Mouse (Mus musculus): ENCODE data around the gene Dync2h1. TPM values are rescaled to one million over a fixed set of nuclear protein-coding genes. Genes with fewer than 3 reads are reported as not detected.

The Dync2h1 gene
- polyA plus RNA-seq, 1 experiment from 2014 or later: 6.3 TPM

GRCm38 (mm10) chr9:7173756-7174155 lies 10.5 kb downstream of the Dync2h1 start:
- no peaks in the 10 kb centered on the region for H3K27me3 ChIP-seq (ENCODE audit: control insufficient read depth, insufficient read depth, low read length)
- ATAC-seq (ENCODE audit: insufficient number of reproducible peaks, insufficient read depth, low FRiP score, low read depth): no peak
- WGBS: 84% methylated on average over 1 of the region's 1 CpGs
- no peak overlapping the region for H3K9ac ChIP-seq (ENCODE audit: low read length)
- H3K27ac ChIP-seq (replicated peaks in 1 of 2; ENCODE audit: control insufficient read depth in 1 of 2, insufficient read depth in 1 of 2, low read depth in 2 of 2, low read length in 2 of 2): no peak overlapping the region
- no peaks in the 10 kb centered on the region for H3K9me3 ChIP-seq (ENCODE audit: control insufficient read depth, low read length)
- H3K4me2 ChIP-seq (ENCODE audit: low read length): no peak overlapping the region
- peaks cover 14% of the 10 kb centered on the region; the same call in 1 of the 2 replicates for H3K36me3 ChIP-seq (ENCODE audit: control insufficient read depth, insufficient read depth, low read length)
- H3K4me1 ChIP-seq (ENCODE audit: control insufficient read depth in 2 of 2, insufficient read depth in 2 of 2, low read length in 2 of 2): peaks cover 2 to 3% of the 10 kb centered on the region in 2 experiments; a peak in 1 of 4 replicates
- H3K4me3 ChIP-seq (ENCODE audit: control insufficient read depth in 1 of 2, insufficient read depth in 1 of 2, low read depth in 1 of 2, low read length in 2 of 2): no peak overlapping the region

DNA sequence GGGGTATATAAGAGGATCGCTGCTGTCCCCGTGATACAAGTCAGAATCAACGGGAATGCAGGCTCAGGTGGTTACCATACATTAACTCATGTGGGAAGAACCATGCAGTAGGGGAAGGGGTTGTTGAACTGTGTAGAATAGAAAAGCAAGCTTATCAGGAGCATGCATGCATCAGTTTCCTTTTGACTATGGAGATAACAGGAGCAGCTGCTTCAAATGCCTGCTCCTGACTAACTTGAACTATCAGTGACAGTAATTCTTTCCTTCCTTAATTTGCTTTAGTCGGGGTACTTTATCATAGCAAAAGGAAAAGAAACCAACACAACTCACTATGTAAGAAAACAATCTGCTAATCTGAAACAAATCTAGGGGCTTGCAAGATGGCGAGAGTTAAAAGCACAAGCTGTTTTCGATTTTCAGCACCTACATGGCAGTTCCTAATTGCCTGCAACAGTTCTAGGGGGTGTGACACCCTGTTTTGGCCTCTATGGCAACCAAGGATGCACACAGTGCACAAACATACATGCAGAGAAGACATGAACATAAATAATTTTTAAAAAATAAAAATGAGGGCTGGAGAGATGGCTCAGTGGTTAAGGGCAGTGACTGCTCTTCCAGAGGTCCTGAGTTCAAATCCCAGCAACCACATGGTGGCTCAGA lies 16.8 kb downstream of the Dync2h1 start:
- Histone ChIP-seq H3K4me3 (ENCODE audit: control insufficient read depth in 1 of 2, insufficient read depth in 1 of 2, low read depth in 1 of 2, low read length in 2 of 2) (no peak overlapping the region), H3K27me3 (ENCODE audit: control insufficient read depth, insufficient read depth, low read length) (no peaks in the 10 kb centered on the region), H3K36me3 (ENCODE audit: control insufficient read depth, insufficient read depth, low read length) (peaks cover 23% of the 10 kb centered on the region), H3K4me1 (ENCODE audit: control insufficient read depth in 2 of 2, insufficient read depth in 2 of 2, low read length in 2 of 2) (no peaks in the 10 kb centered on the region), H3K4me2 (ENCODE audit: low read length) (no peak overlapping the region), H3K27ac (replicated peaks in 1 of 2; ENCODE audit: control insufficient read depth in 1 of 2, insufficient read depth in 1 of 2, low read depth in 2 of 2, low read length in 2 of 2) (no peak overlapping the region), H3K9ac (ENCODE audit: low read length) (no peak overlapping the region), H3K9me3 (ENCODE audit: control insufficient read depth, low read length) (no peaks in the 10 kb centered on the region)
- no peak for ATAC-seq (ENCODE audit: insufficient number of reproducible peaks, insufficient read depth, low FRiP score, low read depth)
- WGBS: 63% methylated on average over 6 of the region's 6 CpGs

- 93% methylated on average over 5 of the region's 5 CpGs for WGBS
- ATAC-seq (ENCODE audit: insufficient number of reproducible peaks, insufficient read depth, low FRiP score, low read depth): no peak
- Histone ChIP-seq H3K27ac (replicated peaks in 1 of 2; ENCODE audit: control insufficient read depth in 1 of 2, insufficient read depth in 1 of 2, low read depth in 2 of 2, low read length in 2 of 2) (no peak overlapping the region), H3K36me3 (ENCODE audit: control insufficient read depth, insufficient read depth, low read length) (peaks cover 45% of the 10 kb centered on the region), H3K9ac (ENCODE audit: low read length) (no peak overlapping the region), H3K27me3 (ENCODE audit: control insufficient read depth, insufficient read depth, low read length) (no peaks in the 10 kb centered on the region), H3K4me2 (ENCODE audit: low read length) (no peak overlapping the region), H3K9me3 (ENCODE audit: control insufficient read depth, low read length) (no peaks in the 10 kb centered on the region), H3K4me1 (ENCODE audit: control insufficient read depth in 2 of 2, insufficient read depth in 2 of 2, low read length in 2 of 2) (no peaks in the 10 kb centered on the region), H3K4me3 (ENCODE audit: control insufficient read depth in 1 of 2, insufficient read depth in 1 of 2, low read depth in 1 of 2, low read length in 2 of 2) (no peak overlapping the region)
Observed at GRCm38 (mm10) chr9:7160688-7161087, 23.6 kb downstream of the Dync2h1 start.

DNA sequence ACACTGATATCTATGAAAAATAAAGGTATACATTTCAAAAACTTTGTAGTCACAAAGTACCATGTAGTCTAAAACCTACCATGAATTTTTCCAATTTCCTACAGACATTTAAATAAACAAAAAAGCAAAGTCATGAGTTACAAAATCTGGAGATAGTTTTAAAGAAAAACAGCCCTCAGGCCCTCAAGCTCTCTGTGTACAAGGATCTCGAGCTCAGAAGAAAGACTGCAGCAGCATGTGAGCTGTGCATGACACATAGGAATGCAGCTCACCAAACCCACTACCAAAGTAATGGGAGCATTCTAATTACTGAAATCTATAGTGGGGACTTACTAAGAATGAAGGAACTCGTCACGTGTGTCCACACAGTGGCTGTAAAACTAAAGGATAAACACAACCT lies 24.5 kb downstream of the Dync2h1 start:
- H3K4me1 ChIP-seq (ENCODE audit: control insufficient read depth in 2 of 2, insufficient read depth in 2 of 2, low read length in 2 of 2): no peaks in the 10 kb centered on the region
- H3K27ac ChIP-seq (replicated peaks in 1 of 2; ENCODE audit: control insufficient read depth in 1 of 2, insufficient read depth in 1 of 2, low read depth in 2 of 2, low read length in 2 of 2): no peak overlapping the region
- no peak overlapping the region for H3K4me2 ChIP-seq (ENCODE audit: low read length)
- no peaks in the 10 kb centered on the region for H3K27me3 ChIP-seq (ENCODE audit: control insufficient read depth, insufficient read depth, low read length)
- no peak overlapping the region for H3K4me3 ChIP-seq (ENCODE audit: control insufficient read depth in 1 of 2, insufficient read depth in 1 of 2, low read depth in 1 of 2, low read length in 2 of 2)
- H3K9me3 ChIP-seq (ENCODE audit: control insufficient read depth, low read length): no peaks in the 10 kb centered on the region
- 73% methylated on average over 3 of the region's 3 CpGs for WGBS
- ATAC-seq (ENCODE audit: insufficient number of reproducible peaks, insufficient read depth, low FRiP score, low read depth): no peak
- H3K36me3 ChIP-seq (ENCODE audit: control insufficient read depth, insufficient read depth, low read length): peaks cover 47% of the 10 kb centered on the region
- no peak overlapping the region for H3K9ac ChIP-seq (ENCODE audit: low read length)

- H3K4me3 ChIP-seq (ENCODE audit: control insufficient read depth in 1 of 2, insufficient read depth in 1 of 2, low read depth in 1 of 2, low read length in 2 of 2): no peak overlapping the region
- ATAC-seq (ENCODE audit: insufficient number of reproducible peaks, insufficient read depth, low FRiP score, low read depth): no peak
- H3K9ac ChIP-seq (ENCODE audit: low read length): no peak overlapping the region
- H3K36me3 ChIP-seq (ENCODE audit: control insufficient read depth, insufficient read depth, low read length): peaks cover 48% of the 10 kb centered on the region
- H3K4me2 ChIP-seq (ENCODE audit: low read length): no peak overlapping the region
- H3K27me3 ChIP-seq (ENCODE audit: control insufficient read depth, insufficient read depth, low read length): no peaks in the 10 kb centered on the region
- H3K27ac ChIP-seq (replicated peaks in 1 of 2; ENCODE audit: control insufficient read depth in 1 of 2, insufficient read depth in 1 of 2, low read depth in 2 of 2, low read length in 2 of 2): no peak overlapping the region
- WGBS: 96% methylated on average over 7 of the region's 7 CpGs
- H3K9me3 ChIP-seq (ENCODE audit: control insufficient read depth, low read length): no peaks in the 10 kb centered on the region
- no peaks in the 10 kb centered on the region for H3K4me1 ChIP-seq (ENCODE audit: control insufficient read depth in 2 of 2, insufficient read depth in 2 of 2, low read length in 2 of 2)
Observed at GRCm38 (mm10) chr9:7158605-7159004, 25.6 kb downstream of the Dync2h1 start.

DNA sequence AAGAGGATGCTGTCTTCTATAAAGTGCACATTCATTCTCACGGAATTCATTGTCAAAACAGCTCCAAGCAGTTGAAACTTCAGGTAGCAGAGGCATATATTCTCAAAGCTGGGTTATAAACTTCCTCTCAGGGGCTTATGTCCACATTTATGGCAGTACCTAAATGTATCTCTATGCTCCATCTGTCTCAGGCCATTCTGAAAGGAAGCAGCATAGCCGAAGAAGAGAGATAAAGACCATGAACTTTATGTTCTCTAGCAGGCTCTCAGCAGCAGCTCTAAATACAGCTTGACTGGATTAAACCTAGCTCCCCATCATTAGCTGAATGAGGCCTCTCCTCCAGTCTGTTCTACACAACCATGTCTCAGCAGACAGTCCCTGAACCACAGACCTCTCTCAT lies 29.9 kb downstream of the Dync2h1 start:
- H3K4me3 ChIP-seq (ENCODE audit: control insufficient read depth in 1 of 2, insufficient read depth in 1 of 2, low read depth in 1 of 2, low read length in 2 of 2): no peak overlapping the region
- H3K27me3 ChIP-seq (ENCODE audit: control insufficient read depth, insufficient read depth, low read length): no peaks in the 10 kb centered on the region
- WGBS: 73% methylated on average over 2 of the region's 2 CpGs
- peaks cover 29% of the 10 kb centered on the region for H3K36me3 ChIP-seq (ENCODE audit: control insufficient read depth, insufficient read depth, low read length)
- no peak overlapping the region for H3K9ac ChIP-seq (ENCODE audit: low read length)
- no peak overlapping the region for H3K27ac ChIP-seq (replicated peaks in 1 of 2; ENCODE audit: control insufficient read depth in 1 of 2, insufficient read depth in 1 of 2, low read depth in 2 of 2, low read length in 2 of 2)
- ATAC-seq (ENCODE audit: insufficient number of reproducible peaks, insufficient read depth, low FRiP score, low read depth): no peak
- H3K4me2 ChIP-seq (ENCODE audit: low read length): no peak overlapping the region
- no peaks in the 10 kb centered on the region for H3K9me3 ChIP-seq (ENCODE audit: control insufficient read depth, low read length)
- H3K4me1 ChIP-seq (ENCODE audit: control insufficient read depth in 2 of 2, insufficient read depth in 2 of 2, low read length in 2 of 2): no peaks in the 10 kb centered on the region

- 79% methylated on average over 2 of the region's 2 CpGs for WGBS
- no peak overlapping the region for H3K4me3 ChIP-seq (ENCODE audit: control insufficient read depth in 1 of 2, insufficient read depth in 1 of 2, low read depth in 1 of 2, low read length in 2 of 2)
- no peak overlapping the region for H3K27ac ChIP-seq (replicated peaks in 1 of 2; ENCODE audit: control insufficient read depth in 1 of 2, insufficient read depth in 1 of 2, low read depth in 2 of 2, low read length in 2 of 2)
- H3K27me3 ChIP-seq (ENCODE audit: control insufficient read depth, insufficient read depth, low read length): no peaks in the 10 kb centered on the region
- no peak for ATAC-seq (ENCODE audit: insufficient number of reproducible peaks, insufficient read depth, low FRiP score, low read depth)
- no peak overlapping the region for H3K9ac ChIP-seq (ENCODE audit: low read length)
- no peak overlapping the region for H3K4me2 ChIP-seq (ENCODE audit: low read length)
- H3K9me3 ChIP-seq (ENCODE audit: control insufficient read depth, low read length): no peaks in the 10 kb centered on the region
- H3K36me3 ChIP-seq (ENCODE audit: control insufficient read depth, insufficient read depth, low read length): no peaks in the 10 kb centered on the region
- H3K4me1 ChIP-seq (ENCODE audit: control insufficient read depth in 2 of 2, insufficient read depth in 2 of 2, low read length in 2 of 2): no peaks in the 10 kb centered on the region
Observed at GRCm38 (mm10) chr9:7122863-7123262, 61.4 kb downstream of the Dync2h1 start.

GRCm38 (mm10) chr9:7110166-7110565 lies 74.1 kb downstream of the Dync2h1 start:
- Histone ChIP-seq H3K27ac (replicated peaks in 1 of 2; ENCODE audit: control insufficient read depth in 1 of 2, insufficient read depth in 1 of 2, low read depth in 2 of 2, low read length in 2 of 2) (no peak overlapping the region), H3K27me3 (ENCODE audit: control insufficient read depth, insufficient read depth, low read length) (no peaks in the 10 kb centered on the region), H3K36me3 (ENCODE audit: control insufficient read depth, insufficient read depth, low read length) (0 out of 2 replicates have a peak, but pooled peaks cover 6% of the 10 kb centered on the region), H3K4me2 (ENCODE audit: low read length) (no peak overlapping the region), H3K9ac (ENCODE audit: low read length) (no peak overlapping the region), H3K4me3 (ENCODE audit: control insufficient read depth in 1 of 2, insufficient read depth in 1 of 2, low read depth in 1 of 2, low read length in 2 of 2) (no peak overlapping the region), H3K4me1 (ENCODE audit: control insufficient read depth in 2 of 2, insufficient read depth in 2 of 2, low read length in 2 of 2) (no peaks in the 10 kb centered on the region), H3K9me3 (ENCODE audit: control insufficient read depth, low read length) (no peaks in the 10 kb centered on the region)
- WGBS: 58% methylated on average over 1 of the region's 1 CpGs
- no peak for ATAC-seq (ENCODE audit: insufficient number of reproducible peaks, insufficient read depth, low FRiP score, low read depth)
